Mouse (Mus musculus): ENCODE data around the gene Mapk12. TPM values are rescaled to one million over a fixed set of nuclear protein-coding genes. Genes with fewer than 3 reads are reported as not detected.

The Mapk12 gene
- polyA plus RNA-seq, 1 experiment: 2.4 TPM

DNA sequence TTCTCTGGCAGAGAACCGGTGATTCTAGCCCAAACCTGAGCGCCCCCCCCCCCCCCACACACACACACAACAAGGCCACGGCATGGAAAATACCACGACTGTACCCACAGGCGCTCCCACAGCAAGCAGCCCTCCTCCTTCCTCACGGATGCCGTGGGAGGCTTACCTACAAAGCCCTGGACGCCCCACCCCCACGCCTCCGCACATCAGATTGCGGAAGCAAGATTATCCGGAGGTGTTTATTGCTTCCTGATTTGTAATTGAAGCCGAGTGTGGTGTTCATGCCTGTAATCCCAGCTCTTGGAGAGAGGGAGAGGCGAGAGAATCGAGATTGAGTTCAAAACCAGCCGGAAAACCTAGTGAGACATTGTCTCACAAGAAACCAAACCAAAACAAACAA, 6.5 kb upstream of the Mapk12 start:
- TF ChIP-seq CTCF (IDR thresholded peaks at IDR 0.05; ENCODE audit: extremely low read depth, insufficient read length, insufficient replicate concordance, low read depth, low read length) (no peak), POLR2A (IDR thresholded peaks at IDR 0.05; ENCODE audit: low read depth, low read length) (no peak)
- WGBS: 4% methylated on average over 16 of the region's 16 CpGs
- H3K4me3 ChIP-seq (ENCODE audit: low read depth, low read length): peak overlapping the region; percentile 46
- H3K27ac ChIP-seq (ENCODE audit: insufficient read depth, low read depth, low read length): no peak overlapping the region
- H3K36me3 ChIP-seq (ENCODE audit: control insufficient read depth, insufficient read depth, low read length): no peaks in the 10 kb centered on the region
- peaks cover 26% of the 10 kb centered on the region for H3K27me3 ChIP-seq (ENCODE audit: control insufficient read depth, insufficient read depth, low read length)
- peaks cover 10% of the 10 kb centered on the region for H3K4me1 ChIP-seq (ENCODE audit: control insufficient read depth, insufficient read depth, insufficient read length, low read length)

GRCm38 (mm10) chr15:89146537-89146936, 6.0 kb upstream of the Mapk12 start:
- Histone ChIP-seq H3K27me3 (ENCODE audit: control insufficient read depth, insufficient read depth, low read length) (peaks cover 29% of the 10 kb centered on the region), H3K36me3 (ENCODE audit: control insufficient read depth, insufficient read depth, low read length) (no peaks in the 10 kb centered on the region), H3K4me3 (ENCODE audit: low read depth, low read length) (peak overlapping the region; percentile 46), H3K27ac (ENCODE audit: insufficient read depth, low read depth, low read length) (no peak overlapping the region), H3K4me1 (ENCODE audit: control insufficient read depth, insufficient read depth, insufficient read length, low read length) (peaks cover 10% of the 10 kb centered on the region)
- TF ChIP-seq CTCF (IDR thresholded peaks at IDR 0.05; ENCODE audit: extremely low read depth, insufficient read length, insufficient replicate concordance, low read depth, low read length) (no peak), POLR2A (IDR thresholded peaks at IDR 0.05; ENCODE audit: low read depth, low read length) (no peak)
- 1% methylated on average over 27 of the region's 27 CpGs for WGBS

DNA sequence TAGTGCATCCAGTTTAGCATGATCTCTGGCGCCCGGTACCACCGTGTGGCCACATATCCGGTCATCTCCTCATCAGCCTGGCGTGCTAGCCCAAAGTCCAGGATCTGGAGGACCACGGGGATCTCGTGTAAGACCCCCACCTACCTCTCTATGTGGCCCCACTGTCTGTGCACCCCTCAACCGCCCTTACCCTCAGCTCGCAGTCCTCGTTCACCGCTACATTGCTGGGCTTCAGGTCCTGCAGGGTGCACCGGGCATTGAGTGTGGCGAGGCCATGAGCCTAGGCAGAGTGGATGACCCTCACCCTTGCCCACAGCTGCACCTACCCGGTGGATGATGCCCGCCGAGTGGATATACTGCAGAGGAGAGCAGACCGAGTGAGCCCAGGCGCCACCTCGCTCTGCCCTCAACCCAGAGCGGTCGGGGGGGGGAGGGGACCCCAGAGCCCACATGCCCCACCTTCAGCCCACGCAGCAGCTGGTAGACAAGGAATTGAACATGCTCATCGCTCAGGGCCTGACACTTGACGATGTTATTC, 5.4 kb upstream of the Mapk12 start:
- Histone ChIP-seq H3K27ac (ENCODE audit: insufficient read depth, low read depth, low read length) (no peak overlapping the region), H3K36me3 (ENCODE audit: control insufficient read depth, insufficient read depth, low read length) (no peaks in the 10 kb centered on the region), H3K4me3 (ENCODE audit: low read depth, low read length) (no peak overlapping the region), H3K27me3 (ENCODE audit: control insufficient read depth, insufficient read depth, low read length) (peaks cover 36% of the 10 kb centered on the region), H3K4me1 (ENCODE audit: control insufficient read depth, insufficient read depth, insufficient read length, low read length) (peaks cover 10% of the 10 kb centered on the region)
- TF ChIP-seq CTCF (IDR thresholded peaks at IDR 0.05; ENCODE audit: extremely low read depth, insufficient read length, insufficient replicate concordance, low read depth, low read length) (no peak), POLR2A (IDR thresholded peaks at IDR 0.05; ENCODE audit: low read depth, low read length) (no peak)
- 65% methylated on average over 24 of the region's 24 CpGs for WGBS

- Histone ChIP-seq H3K27ac (ENCODE audit: insufficient read depth, low read depth, low read length) (no peak overlapping the region), H3K27me3 (ENCODE audit: control insufficient read depth, insufficient read depth, low read length) (peaks cover 43% of the 10 kb centered on the region), H3K4me3 (ENCODE audit: low read depth, low read length) (no peak overlapping the region), H3K4me1 (ENCODE audit: control insufficient read depth, insufficient read depth, insufficient read length, low read length) (peaks cover 14% of the 10 kb centered on the region), H3K36me3 (ENCODE audit: control insufficient read depth, insufficient read depth, low read length) (no peaks in the 10 kb centered on the region)
- TF ChIP-seq CTCF (IDR thresholded peaks at IDR 0.05; ENCODE audit: extremely low read depth, insufficient read length, insufficient replicate concordance, low read depth, low read length) (no peak), POLR2A (IDR thresholded peaks at IDR 0.05; ENCODE audit: low read depth, low read length) (no peak)
- WGBS: 52% methylated on average over 11 of the region's 11 CpGs
Measured at GRCm38 (mm10) chr15:89144965-89145364, 4.5 kb upstream of the Mapk12 start.

GRCm38 (mm10) chr15:89143134-89143533, 2.6 kb upstream of the Mapk12 start:
- Histone ChIP-seq H3K36me3 (ENCODE audit: control insufficient read depth, insufficient read depth, low read length) (no peaks in the 10 kb centered on the region), H3K4me3 (ENCODE audit: low read depth, low read length) (no peak overlapping the region), H3K27ac (ENCODE audit: insufficient read depth, low read depth, low read length) (no peak overlapping the region), H3K27me3 (ENCODE audit: control insufficient read depth, insufficient read depth, low read length) (peaks cover 40% of the 10 kb centered on the region), H3K4me1 (ENCODE audit: control insufficient read depth, insufficient read depth, insufficient read length, low read length) (peaks cover 14% of the 10 kb centered on the region)
- no peak for TF ChIP-seq POLR2A (IDR thresholded peaks at IDR 0.05; ENCODE audit: low read depth, low read length)
- no peak for TF ChIP-seq CTCF (IDR thresholded peaks at IDR 0.05; ENCODE audit: extremely low read depth, insufficient read length, insufficient replicate concordance, low read depth, low read length)
- 61% methylated on average over 2 of the region's 2 CpGs for WGBS

DNA sequence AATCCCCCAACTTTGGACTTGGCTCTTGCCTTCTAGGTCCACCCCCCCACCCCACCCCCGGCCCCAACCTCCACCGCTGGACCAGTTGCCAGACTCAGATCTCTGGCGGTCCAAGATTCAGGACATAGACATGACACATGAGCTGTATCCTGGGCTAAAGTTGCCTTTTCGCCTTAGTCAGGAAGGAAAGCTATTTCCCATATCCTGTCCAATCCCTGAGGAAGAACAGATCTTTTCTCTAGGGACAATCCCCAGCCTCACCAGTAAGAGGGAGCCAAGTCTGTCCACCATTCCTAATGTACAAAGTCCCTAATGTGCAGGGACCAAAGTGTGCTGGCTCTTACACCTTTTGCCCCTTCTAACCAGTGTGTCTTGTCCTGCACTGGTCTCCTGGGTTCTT, 1.4 kb upstream of the Mapk12 start:
- Histone ChIP-seq H3K4me3 (ENCODE audit: low read depth, low read length) (no peak overlapping the region), H3K4me1 (ENCODE audit: control insufficient read depth, insufficient read depth, insufficient read length, low read length) (peaks cover 10% of the 10 kb centered on the region), H3K36me3 (ENCODE audit: control insufficient read depth, insufficient read depth, low read length) (no peaks in the 10 kb centered on the region), H3K27ac (ENCODE audit: insufficient read depth, low read depth, low read length) (no peak overlapping the region), H3K27me3 (ENCODE audit: control insufficient read depth, insufficient read depth, low read length) (peaks cover 32% of the 10 kb centered on the region)
- no peak for TF ChIP-seq CTCF (IDR thresholded peaks at IDR 0.05; ENCODE audit: extremely low read depth, insufficient read length, insufficient replicate concordance, low read depth, low read length)
- no peak for TF ChIP-seq POLR2A (IDR thresholded peaks at IDR 0.05; ENCODE audit: low read depth, low read length)
- WGBS: 64% methylated on average over 4 of the region's 4 CpGs

- no peak for TF ChIP-seq POLR2A (IDR thresholded peaks at IDR 0.05; ENCODE audit: low read depth, low read length)
- peaks cover 27% of the 10 kb centered on the region for H3K27me3 ChIP-seq (ENCODE audit: control insufficient read depth, insufficient read depth, low read length)
- WGBS: 21% methylated on average over 5 of the region's 5 CpGs
- H3K36me3 ChIP-seq (ENCODE audit: control insufficient read depth, insufficient read depth, low read length): no peaks in the 10 kb centered on the region
- peaks cover 5% of the 10 kb centered on the region for H3K4me1 ChIP-seq (ENCODE audit: control insufficient read depth, insufficient read depth, insufficient read length, low read length)
- no peak overlapping the region for H3K4me3 ChIP-seq (ENCODE audit: low read depth, low read length)
- no peak overlapping the region for H3K27ac ChIP-seq (ENCODE audit: insufficient read depth, low read depth, low read length)
Measured at GRCm38 (mm10) chr15:89141443-89141842, 940 bp upstream of the Mapk12 start.
